Mouse (Mus musculus): ENCODE data around the gene Hist1h2ae.

DNA sequence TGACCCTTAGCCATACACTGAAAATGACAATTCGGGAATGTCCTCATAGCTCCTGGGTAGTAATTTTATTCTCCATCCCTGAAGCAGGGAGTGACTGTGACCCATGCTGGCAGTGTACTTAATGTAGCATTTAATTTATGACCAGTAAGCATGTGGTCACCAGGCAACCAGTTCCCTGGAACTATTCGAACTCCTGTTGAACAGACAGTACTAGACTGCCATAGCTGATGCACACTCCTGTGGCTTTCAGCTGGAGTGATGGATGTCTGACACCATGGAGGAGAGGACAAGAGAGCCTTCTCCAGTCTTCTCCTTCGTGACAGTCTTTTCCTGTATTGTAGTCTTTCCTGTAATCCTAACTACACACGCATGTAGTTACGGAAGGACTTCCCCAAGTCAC is 42.0 kb downstream of the Hist1h2ae start:
- TF ChIP-seq ZNF384 (IDR thresholded peaks at IDR 0.05; ENCODE audit: low read depth, low read length) (no peak), CHD2 (IDR thresholded peaks at IDR 0.05; ENCODE audit: low read depth, low read length) (no peak), MAFK (IDR thresholded peaks at IDR 0.05; ENCODE audit: insufficient read depth, low read depth, low read length) (no peak), ZC3H11A (IDR thresholded peaks at IDR 0.05; ENCODE audit: borderline replicate concordance, low read depth, low read length) (no peak), HCFC1 (IDR thresholded peaks at IDR 0.05; ENCODE audit: borderline replicate concordance, insufficient read depth, low read length) (no peak)

All from ES-E14 (cell line).